Mouse (Mus musculus): ENCODE results near the gene Panx1. TPM values are rescaled to one million over a fixed set of nuclear protein-coding genes. Genes with fewer than 3 reads are reported as not detected.

Panx1 gene
- 68.5 and 75.9 TPM in 2 replicates for polyA plus RNA-seq (2016; fragmentation: Nextera tagmentation; extraction: Ambion mirVana)

DNA sequence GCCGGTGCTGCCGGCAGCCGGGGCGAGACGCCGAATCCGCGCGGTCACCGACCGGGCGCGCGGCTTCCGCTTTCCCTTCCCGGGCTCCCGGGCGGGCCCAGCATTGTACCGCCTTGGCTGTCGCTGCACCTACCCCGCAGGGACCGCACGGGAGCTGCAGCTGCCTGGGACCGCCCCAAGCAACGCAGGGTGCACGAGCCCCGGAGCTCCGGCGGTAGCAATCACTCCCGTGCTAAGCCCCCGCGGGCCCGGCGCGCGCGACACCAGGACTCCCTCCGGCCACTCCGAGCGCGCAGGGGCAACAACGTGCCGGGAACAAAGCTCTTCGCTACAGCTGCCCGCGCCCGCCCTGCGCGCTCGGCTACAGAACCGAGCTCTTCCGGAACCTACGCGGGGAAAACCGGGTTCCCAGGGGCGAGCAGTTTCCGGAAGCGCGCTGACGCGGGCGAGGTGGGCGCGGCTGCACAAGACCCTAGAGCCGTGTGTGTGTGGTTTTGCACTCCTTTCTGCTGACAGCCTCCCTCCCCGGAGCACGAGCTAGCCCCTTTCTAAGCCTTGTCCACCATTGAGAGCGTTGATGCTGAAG is at the start of gene Panx1:
TSS of gene Panx1 (minus strand) at position 395 of the 586 bp plus-strand sequence.
- Histone ChIP-seq H3K4me2 (replicated peaks) (peak within 1 kb of the TSS; percentile 69), H3K9me3 (no peaks in the 10 kb centered on the region)
- under 1% methylated on average over 68 of the region's 68 CpGs for WGBS

DNA sequence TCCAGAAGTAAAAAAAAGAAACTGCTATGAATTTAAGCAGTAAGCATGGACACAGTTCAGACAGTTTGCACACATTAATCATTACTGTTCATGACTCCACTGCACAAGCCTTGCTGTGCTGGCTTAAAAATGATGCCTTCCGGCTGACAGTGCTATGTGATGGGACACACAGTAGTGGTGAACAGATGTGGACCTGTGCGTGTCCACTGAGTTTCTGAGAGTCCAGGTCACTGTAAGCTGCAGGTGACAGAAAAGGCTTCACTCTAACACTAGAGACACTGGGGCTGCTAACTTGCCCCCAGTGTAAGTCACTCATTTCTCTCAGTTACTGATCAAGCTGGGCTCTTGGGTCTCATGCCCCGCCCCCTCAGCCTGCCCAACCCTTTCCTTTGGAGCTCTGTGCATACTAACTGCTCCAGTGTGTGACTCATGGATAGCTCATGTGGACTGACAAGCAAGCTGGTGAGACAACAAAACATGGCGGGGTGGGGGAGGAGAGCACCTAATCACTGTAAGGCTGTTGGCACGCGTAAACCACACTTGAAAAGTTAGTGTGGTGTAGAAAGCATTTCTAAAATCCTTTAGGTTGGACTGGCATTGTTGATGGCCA is 23.5 kb upstream of the Panx1 start:
- WGBS = 78% methylated on average over 6 of the region's 6 CpGs
- H3K9me3 ChIP-seq = no peaks in the 10 kb centered on the region
- no peaks in the 10 kb centered on the region for H3K27me3 ChIP-seq
- no peaks in the 10 kb centered on the region for H3K36me3 ChIP-seq
- no peak for ATAC-seq (ENCODE audit: insufficient number of reproducible peaks, insufficient read depth, low FRiP score, low TSS enrichment)
- H3K9ac ChIP-seq = no peak overlapping the region
- H3K27ac ChIP-seq = no peak overlapping the region
- H3K4me3 ChIP-seq = no peak overlapping the region
- H3K4me1 ChIP-seq = no peaks in the 10 kb centered on the region
- no peak overlapping the region for H3K4me2 ChIP-seq (replicated peaks)

More for the DNA sequence above, at the start of gene Panx1:
- H3K27ac ChIP-seq = peak within 1 kb of the TSS; percentile 88
- no peaks in the 10 kb centered on the region for H3K27me3 ChIP-seq
- peak within 1 kb of the TSS; percentile 89 for H3K9ac ChIP-seq
- no peaks in the 10 kb centered on the region; the same call in 1 of the 2 replicates for H3K36me3 ChIP-seq
- H3K4me1 ChIP-seq = peaks cover 20% of the 10 kb centered on the region
- H3K4me3 ChIP-seq = peak within 1 kb of the TSS; percentile 81
- ATAC-seq (ENCODE audit: insufficient number of reproducible peaks, insufficient read depth, low FRiP score, low TSS enrichment) = peak; percentile 84

DNA sequence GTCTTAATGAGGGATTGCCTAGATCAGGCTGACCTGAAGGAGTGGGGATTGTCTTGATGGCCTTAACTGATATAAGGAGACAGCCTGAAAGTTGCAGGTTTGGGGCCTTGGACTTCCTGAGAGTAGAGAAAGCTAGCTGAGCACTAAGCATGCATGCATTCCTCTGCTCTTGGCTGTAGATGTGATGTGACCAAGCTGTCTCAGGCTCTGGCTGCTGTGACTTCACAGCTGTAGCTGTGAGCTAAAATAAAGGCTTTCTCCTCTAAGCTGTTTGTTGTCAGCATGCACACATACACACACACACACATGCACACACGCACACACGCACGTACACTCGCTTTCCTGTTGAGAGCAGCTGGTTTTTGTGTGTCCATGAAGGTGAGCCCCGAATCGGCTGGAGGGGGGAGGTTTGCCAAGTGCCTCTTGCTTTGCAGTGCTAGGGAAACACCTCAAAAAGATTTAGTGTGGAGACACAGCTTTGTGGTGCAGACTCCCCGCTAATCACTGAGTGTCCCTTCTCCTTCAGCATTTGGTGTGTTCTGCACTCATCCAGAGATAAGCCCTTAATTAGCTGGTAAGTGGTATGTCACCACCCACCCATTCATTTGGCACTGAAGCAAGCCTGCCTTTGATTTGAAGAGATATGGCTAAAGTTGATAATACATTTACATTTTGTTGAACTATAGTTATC is 22.9 kb upstream of the Panx1 start:
- ATAC-seq (ENCODE audit: insufficient number of reproducible peaks, insufficient read depth, low FRiP score, low TSS enrichment) = no peak
- no peak overlapping the region for H3K4me2 ChIP-seq (replicated peaks)
- no peaks in the 10 kb centered on the region for H3K36me3 ChIP-seq
- H3K4me3 ChIP-seq = no peak overlapping the region
- no peak overlapping the region for H3K27ac ChIP-seq
- no peaks in the 10 kb centered on the region for H3K27me3 ChIP-seq
- no peak overlapping the region for H3K9ac ChIP-seq
- no peaks in the 10 kb centered on the region for H3K4me1 ChIP-seq
- WGBS = 83% methylated on average over 7 of the region's 7 CpGs
- H3K9me3 ChIP-seq = no peaks in the 10 kb centered on the region

DNA sequence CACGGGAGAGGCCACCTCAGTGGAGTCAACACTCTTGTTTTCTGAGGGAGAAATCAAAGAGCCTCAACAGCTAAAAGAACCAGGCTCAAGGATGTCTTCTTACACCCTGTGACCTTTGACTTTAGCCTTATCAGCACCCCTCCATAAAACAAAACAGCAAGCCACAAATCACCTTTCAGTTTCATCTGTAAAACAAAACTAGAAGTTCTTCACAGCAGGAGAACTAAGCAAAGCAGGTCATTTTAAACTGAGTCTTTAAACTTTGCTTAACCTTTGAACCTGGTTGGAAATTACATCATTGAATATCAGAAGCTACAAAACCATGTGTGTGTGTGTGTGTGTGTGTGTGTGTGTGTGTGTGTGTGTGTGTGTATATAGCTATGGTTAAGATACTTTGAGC is 18.9 kb upstream of the Panx1 start:
- 26% methylated on average over 1 of the region's 1 CpGs for WGBS

DNA sequence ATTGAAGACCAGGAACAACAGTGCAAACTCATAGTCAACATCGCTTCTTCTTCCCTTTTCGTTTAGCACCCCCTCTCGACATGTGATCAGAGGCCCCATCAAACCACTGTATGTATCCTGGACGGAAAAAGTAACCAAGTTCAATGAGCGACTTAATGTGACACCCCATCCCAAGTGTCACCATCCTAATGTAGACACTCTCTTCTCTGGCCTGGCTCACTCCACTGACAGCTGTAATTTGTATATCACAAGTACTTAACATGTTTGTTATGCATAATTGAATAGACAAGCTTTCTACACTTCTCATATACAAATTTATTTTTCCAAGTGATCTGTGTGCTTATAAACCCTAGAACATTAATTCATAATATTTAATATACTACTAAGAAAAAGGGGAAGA is 15.6 kb upstream of the Panx1 start:
- no peaks in the 10 kb centered on the region for H3K9me3 ChIP-seq
- H3K36me3 ChIP-seq = no peaks in the 10 kb centered on the region
- no peaks in the 10 kb centered on the region for H3K27me3 ChIP-seq
- no peaks in the 10 kb centered on the region for H3K4me1 ChIP-seq
- H3K4me2 ChIP-seq (replicated peaks) = no peak overlapping the region
- ATAC-seq (ENCODE audit: insufficient number of reproducible peaks, insufficient read depth, low FRiP score, low TSS enrichment) = no peak
- H3K27ac ChIP-seq = no peak overlapping the region
- no peak overlapping the region for H3K9ac ChIP-seq
- WGBS = 86% methylated on average over 5 of the region's 5 CpGs
- no peak overlapping the region for H3K4me3 ChIP-seq

More for the DNA sequence above, 18.9 kb upstream of the Panx1 start:
- no peak overlapping the region for H3K4me3 ChIP-seq
- no peak overlapping the region for H3K4me2 ChIP-seq (replicated peaks)
- no peaks in the 10 kb centered on the region for H3K4me1 ChIP-seq
- H3K36me3 ChIP-seq = no peaks in the 10 kb centered on the region
- H3K27me3 ChIP-seq = no peaks in the 10 kb centered on the region
- no peak overlapping the region for H3K27ac ChIP-seq
- ATAC-seq (ENCODE audit: insufficient number of reproducible peaks, insufficient read depth, low FRiP score, low TSS enrichment) = no peak
- H3K9ac ChIP-seq = no peak overlapping the region
- no peaks in the 10 kb centered on the region for H3K9me3 ChIP-seq

DNA sequence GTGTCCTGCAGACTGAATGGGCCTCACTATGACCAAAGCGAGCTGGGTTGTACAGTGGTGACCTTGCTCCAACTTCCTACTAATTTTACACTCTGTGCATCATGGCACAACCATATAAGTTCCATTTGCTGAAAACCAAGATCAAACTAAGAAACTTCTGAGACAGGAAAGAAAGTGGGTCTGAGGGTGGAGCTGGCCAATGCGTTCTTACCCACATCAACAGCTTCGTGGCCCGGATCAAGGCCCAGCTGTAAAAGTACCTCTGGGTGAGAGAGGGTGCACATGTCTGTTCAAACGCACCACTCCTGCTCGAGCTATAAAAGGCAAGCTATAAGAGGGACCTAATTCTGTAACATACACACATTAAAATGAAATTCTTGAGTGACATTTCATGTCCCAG is 14.7 kb upstream of the Panx1 start:
- H3K36me3 ChIP-seq = no peaks in the 10 kb centered on the region
- H3K4me1 ChIP-seq = no peaks in the 10 kb centered on the region
- H3K9me3 ChIP-seq = no peaks in the 10 kb centered on the region
- no peak overlapping the region for H3K9ac ChIP-seq
- no peak overlapping the region for H3K4me2 ChIP-seq (replicated peaks)
- no peaks in the 10 kb centered on the region for H3K27me3 ChIP-seq
- no peak for ATAC-seq (ENCODE audit: insufficient number of reproducible peaks, insufficient read depth, low FRiP score, low TSS enrichment)
- H3K4me3 ChIP-seq = no peak overlapping the region
- 84% methylated on average over 6 of the region's 6 CpGs for WGBS
- no peak overlapping the region for H3K27ac ChIP-seq

DNA sequence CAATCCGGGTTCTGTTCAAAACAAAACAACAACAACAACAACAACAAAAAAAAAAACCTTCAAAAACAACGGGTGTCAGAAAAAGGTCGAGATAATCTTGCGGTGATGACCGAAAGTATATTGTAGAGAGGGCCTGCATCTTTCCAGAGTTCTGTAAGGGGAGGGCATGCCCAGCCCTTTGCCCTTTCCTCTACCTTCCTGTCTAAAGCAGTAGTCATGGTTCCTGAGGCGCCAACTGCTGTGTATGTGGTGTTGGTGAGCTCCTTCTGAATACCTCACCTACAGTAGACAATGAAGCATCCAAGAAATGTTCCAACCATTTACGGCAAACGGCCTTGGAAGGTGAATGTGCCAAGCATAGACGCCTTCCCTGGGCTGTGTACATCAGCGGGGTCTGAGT is 462 bp upstream of the Panx1 start:
- H3K27me3 ChIP-seq = no peaks in the 10 kb centered on the region
- 43% methylated on average over 10 of the region's 10 CpGs for WGBS
- H3K4me3 ChIP-seq = peak overlapping the region; percentile 81
- H3K27ac ChIP-seq = peak overlapping the region; percentile 88
- H3K4me2 ChIP-seq (replicated peaks) = peak overlapping the region; percentile 69
- H3K9me3 ChIP-seq = no peaks in the 10 kb centered on the region
- H3K36me3 ChIP-seq = no peaks in the 10 kb centered on the region
- peaks cover 20% of the 10 kb centered on the region for H3K4me1 ChIP-seq
- ATAC-seq (ENCODE audit: insufficient number of reproducible peaks, insufficient read depth, low FRiP score, low TSS enrichment) = no peak
- H3K9ac ChIP-seq = peak overlapping the region; percentile 89

DNA sequence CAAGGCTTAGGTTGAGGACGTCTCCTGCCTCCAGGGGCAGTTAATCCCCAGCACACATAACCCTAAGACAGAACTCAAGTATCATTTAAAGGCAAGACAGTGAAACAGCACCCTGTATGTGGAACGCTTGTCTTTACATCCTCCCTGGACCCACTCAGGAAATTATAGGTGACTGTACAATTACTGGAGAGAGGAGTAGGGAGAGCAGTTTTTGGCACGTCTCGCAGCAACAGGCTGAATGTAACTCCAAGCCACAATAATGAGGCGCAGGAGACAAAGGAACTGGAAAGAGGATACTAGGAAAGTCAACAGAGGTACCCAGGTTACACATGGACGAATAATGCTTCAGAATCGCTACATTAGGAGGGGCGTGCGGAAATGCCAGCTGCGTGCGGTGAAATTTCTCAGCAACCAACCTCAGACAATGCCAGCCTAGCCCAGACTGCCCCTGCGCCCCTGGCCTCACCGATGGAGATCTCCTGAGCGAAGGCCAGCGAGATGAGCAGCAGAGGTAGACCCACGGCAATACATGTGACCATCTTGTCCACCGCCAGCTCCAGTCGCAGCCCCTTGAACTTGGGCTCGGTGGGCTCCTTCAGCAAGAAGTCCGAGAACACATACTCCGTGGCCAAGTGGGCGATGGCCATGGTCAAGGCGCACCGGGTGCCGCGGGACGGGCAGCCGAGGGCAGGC is 741 bp downstream of the Panx1 start:
- Histone ChIP-seq H3K4me1 (peaks cover 20% of the 10 kb centered on the region), H3K4me2 (replicated peaks) (peak overlapping the region; percentile 69), H3K27ac (peak overlapping the region; percentile 88), H3K9ac (peak overlapping the region; percentile 89), H3K27me3 (no peaks in the 10 kb centered on the region), H3K4me3 (peak overlapping the region; percentile 81), H3K36me3 (no peaks in the 10 kb centered on the region; the same call in 1 of the 2 replicates), H3K9me3 (no peaks in the 10 kb centered on the region)
- 0 out of 2 replicates have a peak, but pooled peaks have one; percentile 8 for ATAC-seq (ENCODE audit: insufficient number of reproducible peaks, insufficient read depth, low FRiP score, low TSS enrichment)
- WGBS = under 1% methylated on average over 28 of the region's 28 CpGs

DNA sequence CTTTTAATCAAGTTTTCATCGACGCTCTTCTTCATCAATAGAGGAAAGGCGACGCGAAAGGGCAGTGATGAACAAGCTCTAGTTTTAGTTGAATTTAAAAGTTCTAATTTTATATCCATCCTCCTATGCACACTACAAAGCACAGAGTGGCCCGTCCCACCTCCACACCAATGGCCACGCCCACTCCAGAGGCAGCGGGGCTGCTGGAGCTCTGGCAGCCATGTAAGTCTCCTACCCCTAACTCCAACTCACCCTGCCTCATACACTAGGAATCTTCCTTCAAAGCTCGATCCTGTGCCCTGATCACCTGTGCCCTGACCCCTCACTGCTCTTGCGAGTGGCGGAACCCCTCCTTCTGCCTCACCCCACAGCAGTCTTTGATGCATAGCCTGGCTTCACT is 3.7 kb downstream of the Panx1 start:
- Histone ChIP-seq H3K36me3 (no peaks in the 10 kb centered on the region; the same call in 1 of the 2 replicates), H3K4me2 (replicated peaks) (no peak overlapping the region), H3K9me3 (no peaks in the 10 kb centered on the region), H3K27me3 (no peaks in the 10 kb centered on the region), H3K4me3 (no peak overlapping the region), H3K9ac (no peak overlapping the region), H3K27ac (no peak overlapping the region), H3K4me1 (peaks cover 29% of the 10 kb centered on the region)
- 87% methylated on average over 11 of the region's 11 CpGs for WGBS
- no peak for ATAC-seq (ENCODE audit: insufficient number of reproducible peaks, insufficient read depth, low FRiP score, low TSS enrichment)

DNA sequence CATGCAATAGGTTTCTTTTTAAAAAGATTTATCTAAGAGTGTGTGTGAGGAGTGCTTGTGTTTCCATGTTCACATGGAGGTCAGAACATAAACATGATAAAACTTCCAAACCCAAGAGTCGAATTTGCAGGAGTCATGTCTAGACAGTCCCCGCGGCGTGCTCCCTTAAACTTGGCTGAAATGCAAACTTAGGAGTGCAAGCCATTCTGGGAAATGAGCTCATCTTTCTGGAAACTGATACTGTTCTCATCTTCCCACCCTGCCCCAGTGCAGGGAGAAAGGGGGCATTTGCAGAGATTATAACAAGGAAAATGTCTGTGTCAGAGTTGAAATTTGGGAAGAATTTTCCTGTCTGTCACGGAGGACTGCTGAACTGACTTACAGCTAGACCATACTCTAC is 5.4 kb downstream of the Panx1 start:
- no peak overlapping the region for H3K4me2 ChIP-seq (replicated peaks)
- no peak for ATAC-seq (ENCODE audit: insufficient number of reproducible peaks, insufficient read depth, low FRiP score, low TSS enrichment)
- no peaks in the 10 kb centered on the region for H3K9me3 ChIP-seq
- H3K27me3 ChIP-seq = no peaks in the 10 kb centered on the region
- H3K4me3 ChIP-seq = no peak overlapping the region
- H3K9ac ChIP-seq = no peak overlapping the region
- H3K36me3 ChIP-seq = no peaks in the 10 kb centered on the region; the same call in 1 of the 2 replicates
- no peak overlapping the region for H3K27ac ChIP-seq
- H3K4me1 ChIP-seq = peaks cover 26% of the 10 kb centered on the region
- WGBS = 88% methylated on average over 5 of the region's 5 CpGs

DNA sequence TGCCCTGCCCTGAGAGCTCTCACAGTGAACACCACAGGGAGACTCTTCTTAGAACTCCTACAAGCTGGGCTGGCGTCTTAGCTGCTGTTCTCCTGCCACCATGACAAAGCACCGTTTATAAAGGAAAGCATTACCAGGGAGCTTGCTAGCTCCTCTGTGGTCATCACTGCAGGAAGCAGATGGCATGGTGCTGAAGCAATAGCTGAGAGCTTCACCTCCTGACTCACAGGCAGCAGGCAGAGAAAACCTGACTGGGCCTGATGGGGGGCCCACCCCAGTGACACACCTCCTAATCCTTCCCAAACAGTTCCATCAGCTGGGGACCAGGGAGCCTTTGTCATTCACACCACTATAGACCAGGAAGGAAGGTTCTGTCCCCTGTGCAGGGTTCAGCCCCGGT is 7.6 kb downstream of the Panx1 start:
- peaks cover 9% of the 10 kb centered on the region; the same call in 1 of the 2 replicates for H3K4me1 ChIP-seq
- H3K4me3 ChIP-seq = no peak overlapping the region
- ATAC-seq (ENCODE audit: insufficient number of reproducible peaks, insufficient read depth, low FRiP score, low TSS enrichment) = no peak
- no peaks in the 10 kb centered on the region for H3K9me3 ChIP-seq
- no peak overlapping the region for H3K27ac ChIP-seq
- 58% methylated on average over 3 of the region's 3 CpGs for WGBS
- H3K9ac ChIP-seq = no peak overlapping the region
- H3K36me3 ChIP-seq = no peaks in the 10 kb centered on the region; the same call in 1 of the 2 replicates
- no peaks in the 10 kb centered on the region for H3K27me3 ChIP-seq
- H3K4me2 ChIP-seq (replicated peaks) = no peak overlapping the region
